Mouse (Mus musculus): ENCODE measurements at regions not wholly inside any gene's neighbourhood (a gene's known extent, or its start where the extent isn't known, plus 50 kb on each side); places are given as distances from the start of the nearest gene placed in this dataset.

DNA sequence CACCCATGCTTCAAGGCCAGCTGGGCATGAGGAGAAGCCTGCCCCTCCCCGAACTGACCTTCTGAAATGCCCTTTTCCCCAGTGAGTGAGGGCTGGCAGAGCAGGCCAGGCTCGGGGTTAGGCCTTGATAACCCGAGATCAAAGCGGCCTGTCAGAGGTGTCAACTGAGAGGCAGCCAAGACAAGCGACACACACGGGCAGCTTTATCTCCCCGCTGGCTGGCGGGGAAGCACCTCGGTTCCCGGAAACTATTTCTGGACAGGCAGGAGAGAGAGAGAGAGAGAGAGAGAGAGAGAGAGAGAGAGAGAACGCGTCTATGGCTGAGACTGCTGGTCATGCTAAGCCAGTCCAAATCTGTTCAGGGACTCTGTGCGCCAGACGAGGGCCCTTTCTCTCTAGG, 95.3 kb upstream of the Tbx3 start:
- DNase-seq (ENCODE audit: low spot score in 2 of 2): no peak

DNA sequence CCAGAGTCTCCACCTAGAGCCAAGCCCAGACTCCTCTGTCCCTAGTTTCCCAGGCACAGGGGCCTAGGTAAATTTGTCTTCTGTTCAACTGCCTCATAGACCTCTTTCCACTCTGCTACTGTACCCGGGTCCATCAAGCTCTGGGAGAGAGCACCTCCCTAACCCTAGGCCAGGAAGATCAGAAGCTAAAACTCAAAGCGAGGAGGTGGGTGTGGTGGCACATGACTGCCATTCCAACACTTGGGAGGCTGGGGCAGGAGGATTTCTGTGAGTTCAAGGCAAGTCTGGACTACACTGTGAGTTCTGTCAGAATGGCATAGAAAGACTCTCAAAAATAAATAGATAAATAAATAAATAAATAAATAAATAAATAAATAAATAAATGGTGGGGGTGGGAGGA, 91.2 kb upstream of the Tbx3 start:
- DNase-seq (ENCODE audit: low spot score in 2 of 2): no peak

DNA sequence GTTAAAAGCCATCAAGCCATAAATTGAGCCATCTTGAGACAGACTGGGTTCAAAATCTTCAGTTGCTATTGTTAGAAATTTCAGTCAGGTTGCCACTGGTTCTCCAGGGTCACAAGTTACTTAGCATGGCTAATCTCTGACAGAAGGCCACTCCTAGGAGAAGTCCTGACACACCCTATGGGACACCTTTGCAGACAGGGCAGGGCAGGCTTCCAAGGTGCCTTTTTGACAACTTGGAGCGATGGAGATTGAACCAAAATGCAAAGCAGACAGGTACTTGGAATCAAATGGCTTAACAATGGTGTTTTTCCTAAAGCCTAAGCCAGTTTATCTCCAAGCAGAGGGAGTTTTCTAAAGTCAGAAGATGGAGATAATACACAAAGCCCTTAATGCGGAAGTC, 90.7 kb upstream of the Tbx3 start:
- no peak for DNase-seq (ENCODE audit: low spot score in 2 of 2)

DNA sequence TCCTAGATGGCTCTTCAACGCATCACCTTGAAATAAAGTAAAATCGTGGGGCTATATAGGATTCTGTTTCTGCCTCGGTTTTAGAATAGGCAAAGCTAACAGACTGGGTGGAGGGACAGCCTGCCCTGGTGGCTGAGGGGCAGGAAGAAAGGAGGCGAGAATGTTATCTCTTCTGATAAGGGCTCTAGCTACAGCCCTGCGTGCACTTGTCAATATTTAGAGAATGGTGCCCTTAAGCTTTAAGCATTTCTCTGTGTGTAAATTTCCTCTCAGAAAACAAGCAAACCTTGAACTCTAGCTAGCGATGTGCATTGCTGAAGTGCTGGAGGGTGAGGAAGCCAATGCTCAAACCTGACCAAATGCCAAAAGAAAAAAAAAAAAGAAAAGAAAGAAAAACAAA, 90.1 kb upstream of the Tbx3 start:
- no peak for DNase-seq (ENCODE audit: low spot score in 2 of 2)

DNA sequence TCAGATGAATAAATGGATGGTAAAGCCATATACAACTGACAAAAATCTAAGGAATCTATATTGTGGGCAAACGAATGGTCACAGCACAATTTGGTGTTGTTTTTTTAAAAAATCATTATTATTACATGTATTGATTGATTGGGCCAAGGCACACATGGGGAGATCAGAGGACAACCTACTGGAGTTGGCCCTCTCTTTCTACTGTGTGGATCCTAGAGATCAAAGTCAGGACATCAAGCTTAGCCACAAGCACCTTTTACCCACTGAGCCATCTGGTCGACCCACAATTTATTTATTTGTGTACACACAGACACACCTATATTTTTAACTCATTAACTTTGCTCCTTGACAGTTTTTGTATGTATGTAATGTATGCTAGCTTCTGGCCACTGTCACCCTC, 89.7 kb upstream of the Tbx3 start:
- DNase-seq (ENCODE audit: low spot score in 2 of 2): no peak

DNA sequence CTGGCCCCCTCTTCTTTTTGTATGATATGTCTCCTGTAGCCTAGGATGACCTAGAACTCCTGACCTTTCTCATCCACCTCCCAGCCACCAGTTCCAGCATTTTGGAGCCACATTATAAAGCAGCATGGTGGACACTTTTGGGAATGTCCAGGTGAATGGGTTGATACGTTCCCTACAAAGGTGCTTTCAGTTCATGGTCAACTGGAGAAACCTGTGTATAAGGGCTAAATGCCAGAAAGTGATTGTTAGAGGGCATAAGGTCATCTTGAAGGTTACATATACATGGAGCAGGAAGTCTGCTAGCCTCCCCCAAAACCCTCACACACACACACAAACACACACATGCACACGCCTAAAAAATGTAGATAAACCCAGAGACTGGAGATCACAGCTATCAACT, 86.1 kb upstream of the Tbx3 start:
- no peak for DNase-seq (ENCODE audit: low spot score in 2 of 2)

DNA sequence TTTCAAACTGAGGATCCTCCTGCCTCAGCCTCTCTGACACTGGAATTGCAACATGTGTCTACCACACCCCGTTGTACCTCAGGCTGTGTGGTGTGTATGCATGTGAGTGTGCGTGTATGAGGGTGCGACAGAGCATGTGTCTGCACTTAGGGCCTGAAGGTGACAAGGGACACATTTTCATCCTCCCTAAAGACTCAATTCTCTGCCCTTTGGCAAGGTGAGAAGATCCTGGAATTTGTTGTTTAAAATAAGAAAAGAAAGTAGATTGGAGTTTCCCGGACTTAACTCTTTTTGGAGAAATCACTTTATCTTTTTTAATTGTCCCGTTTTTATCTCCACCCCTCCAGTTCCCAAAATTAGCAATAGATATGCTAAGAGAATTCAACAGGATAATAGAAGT, 85.6 kb upstream of the Tbx3 start:
- DNase-seq (ENCODE audit: low spot score in 2 of 2): no peak

DNA sequence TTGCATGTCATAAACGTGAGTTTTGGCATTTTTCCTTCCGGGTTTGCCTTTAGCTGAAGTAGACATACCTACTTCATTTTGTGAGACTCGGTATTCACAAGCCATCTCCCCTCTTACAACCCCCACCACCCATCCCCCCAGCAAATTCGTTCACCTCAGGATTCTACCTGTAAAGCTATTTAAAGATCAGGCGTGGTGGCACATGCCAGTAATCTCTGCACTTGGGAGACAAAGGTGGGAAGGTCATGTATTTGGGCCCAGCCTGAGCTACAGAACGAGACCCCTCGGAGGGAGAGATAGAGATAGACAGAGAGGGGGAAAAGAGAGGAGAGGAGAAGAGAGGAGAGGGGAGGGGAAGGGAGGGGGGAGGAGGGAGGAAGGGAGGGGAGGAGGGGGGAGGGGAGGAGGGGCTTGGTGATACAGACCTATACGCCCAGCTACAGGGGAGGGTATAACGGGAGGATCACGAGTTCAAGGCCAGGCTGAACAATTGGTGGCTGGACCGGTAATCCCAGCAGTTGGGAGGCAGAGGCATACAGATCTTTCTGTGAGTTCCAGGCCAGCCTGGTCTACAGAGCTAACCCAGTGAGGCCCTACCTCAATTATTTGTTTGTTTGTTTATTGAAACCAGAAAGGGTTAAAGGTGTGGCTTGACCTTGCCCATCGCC, 83.9 kb upstream of the Tbx3 start:
- DNase-seq (ENCODE audit: low spot score in 2 of 2): no peak

DNA sequence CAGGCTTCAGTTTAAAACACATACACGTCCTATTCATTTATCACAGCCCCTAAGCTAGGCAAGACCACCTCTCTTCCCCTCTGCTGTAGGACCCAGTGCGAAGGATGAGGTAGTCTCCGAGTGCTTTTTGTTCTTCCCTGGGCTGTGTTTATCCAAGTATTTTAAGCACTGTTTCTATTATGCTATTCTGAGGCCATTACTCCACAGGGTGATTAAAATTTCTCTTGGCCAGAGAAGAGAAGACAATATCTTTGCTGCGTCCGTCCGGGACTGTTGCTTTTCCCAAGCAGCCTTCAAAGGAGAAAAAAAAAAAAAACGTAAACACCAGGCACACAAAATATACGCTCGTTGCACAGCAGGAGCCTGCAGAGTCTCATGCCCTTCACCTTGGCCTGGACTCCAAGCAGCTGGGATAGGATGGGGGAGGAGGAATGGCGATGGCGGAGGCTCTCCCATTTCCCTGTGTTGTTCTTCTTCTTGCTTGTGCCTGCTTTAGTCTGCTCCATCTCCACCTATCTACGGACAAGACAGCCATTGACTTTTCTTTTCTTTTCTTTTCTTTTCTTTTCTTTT, 83.1 kb upstream of the Tbx3 start:
- DNase-seq (ENCODE audit: low spot score in 2 of 2): no peak

DNA sequence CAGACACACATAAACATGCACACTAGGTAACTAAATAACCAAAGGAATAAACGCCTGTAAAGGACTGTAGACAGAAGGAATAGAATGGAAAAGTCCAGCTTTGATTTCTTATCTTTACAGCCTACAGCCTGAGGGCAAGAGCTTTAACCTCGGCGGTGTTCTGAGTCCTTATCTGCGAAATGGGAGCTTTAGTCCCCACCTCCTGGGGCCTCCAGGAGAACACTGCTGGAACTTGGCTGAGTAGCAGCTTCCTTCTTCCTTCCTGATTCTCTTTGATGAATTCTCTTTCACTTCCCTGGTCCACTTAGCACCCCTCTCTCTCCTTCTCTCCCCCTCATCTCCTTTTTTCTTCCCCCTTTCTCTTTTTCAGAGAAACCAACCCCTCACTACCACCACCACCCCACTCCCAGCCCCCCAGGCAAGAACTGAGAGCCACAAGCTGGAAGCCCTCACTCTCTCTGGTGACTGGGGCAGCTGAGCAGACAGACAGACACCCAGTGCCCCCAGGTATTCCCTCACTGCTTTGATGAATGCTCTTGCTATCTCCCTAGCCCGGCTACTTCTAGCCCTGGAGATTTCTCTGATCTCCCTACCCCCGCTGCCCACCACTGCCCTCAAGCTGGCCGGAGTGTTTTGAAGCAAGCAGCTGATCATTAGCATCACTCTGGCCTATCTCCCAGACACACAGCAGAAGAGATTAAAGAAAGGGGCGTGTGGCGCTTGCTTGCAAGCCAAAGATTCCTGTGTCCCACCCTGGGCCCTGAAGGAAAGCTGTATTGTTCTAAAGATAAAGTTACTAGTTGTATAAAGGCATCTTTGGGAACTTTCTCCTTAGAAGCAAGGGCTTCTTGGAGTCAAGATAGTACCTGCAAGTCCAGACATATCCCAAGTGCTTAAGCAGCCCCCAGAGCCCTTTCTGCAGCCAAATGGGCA, 81.9 kb upstream of the Tbx3 start:
- no peak for DNase-seq (ENCODE audit: low spot score in 2 of 2)

DNA sequence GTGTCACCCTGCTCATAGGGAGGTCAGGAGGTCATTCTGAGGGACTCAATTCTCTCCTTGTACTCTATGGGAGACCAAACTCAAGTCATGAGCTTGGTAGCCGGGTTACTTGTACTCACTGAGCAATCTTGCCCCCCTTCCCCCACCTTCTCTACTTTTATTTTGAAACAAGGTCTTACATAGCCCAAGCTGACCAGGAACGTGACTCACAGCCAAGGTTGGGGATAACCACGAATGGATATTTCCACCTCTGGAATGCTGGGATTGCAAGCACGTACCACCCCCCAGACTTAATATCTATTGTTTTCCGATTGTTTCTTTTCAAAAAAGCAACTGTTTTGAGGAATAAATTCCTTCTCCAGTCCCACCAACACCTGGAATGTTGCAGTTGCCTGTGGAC, 79.2 kb upstream of the Tbx3 start:
- DNase-seq (ENCODE audit: low spot score in 2 of 2): no peak

DNA sequence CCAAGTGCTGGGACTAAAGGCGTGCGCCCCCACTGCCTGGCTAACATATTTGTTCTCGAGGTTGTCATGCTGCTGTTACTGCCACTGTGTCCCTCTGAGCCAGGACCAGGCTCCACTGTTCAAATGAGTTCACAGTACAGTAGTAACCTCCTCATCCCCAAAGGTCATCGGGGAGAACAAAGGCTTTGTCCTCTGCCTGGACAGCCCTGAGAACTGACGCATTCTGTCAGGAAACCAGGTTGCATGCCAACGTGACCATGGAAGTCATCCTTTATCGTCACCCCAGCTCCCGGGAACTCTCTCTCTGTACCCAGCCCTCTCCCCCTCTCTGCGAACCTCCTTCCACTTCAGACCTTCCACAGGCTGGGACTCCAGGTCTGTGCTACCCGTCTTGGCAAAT, 77.6 kb upstream of the Tbx3 start:
- DNase-seq (ENCODE audit: low spot score in 2 of 2): no peak

DNA sequence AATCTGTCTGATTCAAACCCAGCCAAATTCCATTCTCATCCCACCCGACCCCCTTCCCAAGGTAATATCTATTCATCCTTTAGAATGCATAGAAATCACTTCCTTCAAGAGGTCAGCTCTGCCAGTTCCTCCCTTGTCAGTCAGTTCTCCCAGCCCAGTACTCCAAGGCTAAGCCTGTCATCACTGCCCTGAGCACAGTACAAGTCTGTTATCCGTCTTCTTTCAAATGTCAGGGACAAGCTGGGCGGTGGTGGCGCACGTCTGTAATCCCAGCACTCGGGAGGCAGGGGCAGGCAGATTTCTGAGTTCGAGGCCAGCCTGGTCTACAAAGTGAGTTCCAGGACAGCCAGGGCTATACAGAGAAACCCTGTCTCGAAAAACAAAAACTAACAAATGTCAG, 75.9 kb upstream of the Tbx3 start:
- no peak for DNase-seq (ENCODE audit: low spot score in 2 of 2)

DNA sequence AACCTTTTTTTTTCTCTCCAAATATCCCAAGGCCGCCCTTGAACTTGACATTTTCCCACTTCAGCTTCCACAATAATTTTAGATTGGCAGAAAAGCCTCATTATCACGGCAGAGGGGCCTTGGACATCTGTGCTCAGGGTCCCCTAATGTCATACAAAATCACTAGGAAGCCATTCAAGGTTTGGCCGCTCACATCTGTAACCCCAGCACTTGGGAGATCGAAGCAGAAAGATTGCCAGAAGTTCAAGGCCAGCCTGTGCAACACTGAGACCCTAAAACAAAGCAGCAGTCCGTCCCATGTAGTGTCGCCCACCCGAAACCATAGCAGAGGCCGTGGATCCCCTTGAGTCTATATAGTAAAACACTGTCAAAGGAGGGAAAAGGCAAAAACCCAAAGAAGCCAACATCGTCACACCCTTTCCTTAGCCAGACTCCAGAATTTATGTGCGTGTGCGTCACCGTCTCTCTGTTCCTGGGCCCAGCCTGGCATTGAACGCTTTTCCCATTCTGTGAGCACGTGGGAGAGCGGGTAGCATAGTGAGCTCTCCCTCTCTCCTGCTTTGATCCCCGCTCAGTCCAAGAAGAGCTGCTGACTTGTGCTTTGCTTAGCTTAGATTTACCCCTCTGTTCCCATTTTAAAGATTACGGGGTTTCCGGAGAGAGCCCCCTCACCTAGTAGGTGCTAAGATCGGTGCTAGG, 74.0 kb upstream of the Tbx3 start:
- no peak for DNase-seq (ENCODE audit: low spot score in 2 of 2)

DNA sequence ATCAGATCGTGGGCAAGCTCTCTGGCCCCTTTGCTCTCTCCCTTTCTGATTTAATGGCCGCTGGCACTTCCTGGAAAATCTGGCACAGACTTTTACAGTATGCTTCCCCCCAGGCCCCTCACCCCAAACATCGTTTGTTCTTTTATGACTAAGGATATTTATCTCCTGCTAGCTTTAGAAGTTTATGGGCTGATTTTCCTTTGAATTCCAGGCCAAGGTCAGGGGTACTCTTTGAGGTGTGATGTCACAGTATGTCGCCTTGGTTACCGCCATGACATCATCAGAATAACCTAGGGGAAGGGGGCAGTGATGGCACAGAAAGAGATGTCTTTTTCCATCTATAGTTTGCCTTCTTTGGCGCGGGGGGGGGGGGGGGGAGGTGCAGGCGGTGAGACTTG, 73.5 kb upstream of the Tbx3 start:
- no peak for DNase-seq (ENCODE audit: low spot score in 2 of 2)

DNA sequence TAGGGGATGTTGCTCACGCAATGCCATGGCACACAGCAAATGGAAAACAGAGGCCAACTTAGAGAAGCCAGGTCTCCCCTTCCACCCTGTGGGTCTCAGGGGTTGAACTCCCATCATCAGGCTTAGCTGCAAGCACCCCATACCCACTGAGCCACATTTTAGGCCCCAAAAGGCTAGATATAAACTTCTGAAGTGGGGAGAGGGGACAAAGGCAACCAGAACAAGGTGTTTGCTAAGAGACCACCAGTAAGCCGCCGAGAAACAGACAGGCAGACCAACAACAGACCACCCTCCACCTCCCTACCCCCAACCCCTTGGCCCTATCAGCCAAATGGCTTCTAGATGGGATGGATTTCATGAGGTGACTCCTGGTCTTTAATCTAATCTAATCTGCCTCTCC, 72.9 kb upstream of the Tbx3 start:
- DNase-seq (ENCODE audit: low spot score in 2 of 2): no peak

DNA sequence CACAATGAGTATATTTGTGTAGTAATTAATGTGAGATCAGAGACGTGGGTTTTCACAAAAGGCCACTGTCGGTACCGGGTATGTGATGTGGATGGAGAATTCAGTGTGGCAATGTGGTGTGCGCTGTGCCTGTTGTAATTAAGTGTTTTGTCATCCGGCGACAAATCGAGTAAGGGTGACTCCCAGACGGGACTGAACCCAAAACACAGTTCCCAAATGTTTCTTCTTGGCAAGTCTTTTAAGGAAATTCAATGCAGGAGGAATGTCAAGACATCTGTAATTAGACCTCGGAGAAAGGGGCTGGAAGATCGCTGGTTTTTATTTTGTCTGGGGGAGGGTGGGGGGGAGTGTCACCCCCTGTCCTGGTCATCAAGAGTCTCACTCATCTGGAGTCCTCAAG, 72.3 kb upstream of the Tbx3 start:
- DNase-seq (ENCODE audit: low spot score in 2 of 2): no peak

DNA sequence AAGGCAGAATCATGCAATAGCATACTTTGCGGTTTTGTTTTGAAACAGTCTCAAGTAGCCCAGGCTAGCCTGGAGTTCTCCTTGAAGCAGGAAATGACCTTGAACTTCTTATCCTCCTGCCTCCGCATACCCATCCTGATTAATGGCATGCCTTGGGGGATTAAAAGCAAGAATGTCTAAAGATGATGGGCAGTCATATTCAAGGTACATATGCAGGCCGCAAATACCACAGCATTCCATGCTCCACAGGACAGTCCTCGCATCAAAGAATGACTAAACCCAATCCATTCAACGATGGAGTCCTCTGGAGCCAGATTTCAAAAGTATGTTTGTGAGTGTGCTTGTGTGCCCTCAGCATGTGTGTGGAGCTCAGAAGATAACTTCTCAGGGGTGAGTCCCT, 69.1 kb upstream of the Tbx3 start:
- DNase-seq (ENCODE audit: low spot score in 2 of 2): no peak

DNA sequence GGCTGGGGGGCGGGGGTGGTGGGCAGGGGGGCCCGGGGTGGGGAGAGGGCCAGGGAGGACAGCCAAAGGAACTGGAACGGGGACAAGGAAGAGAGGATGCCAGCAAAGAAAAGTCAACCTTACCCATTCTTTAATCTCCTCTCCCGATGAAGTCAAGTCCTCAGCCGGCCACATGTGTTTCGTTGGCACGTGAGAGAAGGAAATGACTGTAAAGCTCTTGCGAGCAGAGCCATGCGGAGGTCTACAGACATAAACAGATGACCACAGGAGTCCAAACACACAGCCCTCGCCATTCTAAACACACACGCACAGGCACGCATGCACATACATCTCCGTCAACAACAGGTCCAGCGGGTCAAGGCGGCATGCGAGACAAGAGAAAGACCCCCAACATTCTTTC, 68.5 kb upstream of the Tbx3 start:
- DNase-seq (ENCODE audit: low spot score in 2 of 2): no peak

DNA sequence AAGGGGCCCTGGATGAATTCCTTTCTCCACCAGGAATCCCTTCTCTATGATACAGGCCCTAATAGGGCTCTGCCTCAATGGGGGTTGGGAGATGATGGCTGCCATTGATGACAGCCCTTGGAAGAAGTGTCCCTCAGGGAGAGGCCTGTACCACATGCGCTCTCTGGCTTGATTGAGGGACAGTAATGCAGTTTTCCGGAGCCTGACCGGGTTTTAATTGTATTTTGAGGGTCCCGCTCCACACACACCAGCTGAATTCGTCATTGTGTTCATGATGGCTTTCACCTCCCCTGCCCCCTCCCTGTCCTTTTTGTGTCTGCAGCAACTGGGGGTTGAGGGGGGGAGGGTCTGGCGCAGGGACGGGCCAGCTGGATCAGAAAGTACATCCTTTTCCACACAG, 65.0 kb upstream of the Tbx3 start:
- DNase-seq (ENCODE audit: low spot score in 2 of 2): no peak

DNA sequence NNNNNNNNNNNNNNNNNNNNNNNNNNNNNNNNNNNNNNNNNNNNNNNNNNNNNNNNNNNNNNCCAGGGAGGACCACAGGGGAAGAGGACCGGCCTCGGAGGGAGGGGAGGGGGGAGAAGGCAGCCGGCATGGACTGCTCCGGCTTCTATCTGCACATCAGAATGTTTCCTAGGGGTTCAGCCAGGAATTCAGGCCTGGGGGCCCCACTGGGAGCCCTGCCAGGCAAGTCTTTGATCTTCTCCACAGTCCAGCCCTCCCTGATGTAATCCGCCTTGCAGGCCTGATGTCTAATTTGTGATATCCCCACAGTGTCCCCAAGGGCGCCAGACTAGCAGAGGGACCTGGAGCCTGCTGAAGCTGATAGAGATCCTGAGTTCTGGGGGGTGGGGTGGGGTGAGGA, 57.1 kb upstream of the Tbx3 start:
- DNase-seq (ENCODE audit: low spot score in 2 of 2): no peak

DNA sequence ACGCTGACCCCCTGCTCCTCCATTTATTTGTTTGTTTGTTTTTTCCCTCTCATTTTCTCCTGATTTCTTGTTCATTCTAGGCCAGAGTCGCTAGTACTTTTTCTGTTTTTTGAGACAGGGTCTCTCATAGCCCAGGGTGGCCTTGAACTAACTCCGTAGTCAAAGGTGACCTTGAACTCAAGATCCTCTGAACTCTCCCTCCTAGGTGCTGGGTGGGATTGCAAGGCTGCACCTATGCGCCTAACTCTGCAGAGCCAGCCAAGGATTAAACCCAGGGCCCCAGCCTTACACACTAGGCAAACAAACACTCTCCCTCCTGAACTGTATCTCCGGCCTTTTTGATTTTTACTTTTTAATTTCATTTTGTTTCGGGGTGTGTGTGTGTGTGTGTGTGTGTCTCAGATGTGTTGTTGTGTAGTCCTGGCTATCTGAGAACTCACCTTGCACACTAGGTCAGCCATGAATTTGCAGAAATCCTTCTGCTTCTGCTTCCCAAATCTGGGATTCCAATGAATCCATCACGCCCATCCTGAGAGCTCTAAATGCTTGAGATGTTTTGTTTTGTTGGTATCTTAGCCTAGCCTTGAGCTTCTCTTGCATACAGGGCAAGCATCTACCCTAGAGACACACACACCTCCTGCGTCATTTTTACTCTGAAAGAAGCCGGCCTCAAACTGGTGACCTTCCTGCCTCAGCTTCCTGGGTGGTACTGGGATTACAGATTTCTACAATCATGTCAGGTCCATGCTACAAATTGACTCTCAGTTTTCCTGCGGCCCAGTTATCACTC, 56.3 kb upstream of the Tbx3 start:
- no peak for DNase-seq (ENCODE audit: low spot score in 2 of 2)
